Mouse (Mus musculus) urinary bladder, adult 2 months (tissue): ENCODE results near the gene Ampd3. TPM values are rescaled to one million over a fixed set of nuclear protein-coding genes. Genes with fewer than 3 reads are reported as not detected.

ENCODE experiments used
- DNase-seq: peaks from one replicate; pipeline ENCODE4 v3.0.0; 2022; ENCODE audit warnings: low spot score
- polyA plus RNA-seq: library from polyadenylated mRNA; depleted of rRNA; stranded (reverse); fragments of >200 nt; gene quantifications from 2 replicates; pipeline ENCODE4 v1.2.3, GENCODE M21; 2012

Ampd3 gene
- polyA plus RNA-seq, 1 experiment = 19.9 TPM

GRCm38 (mm10) chr7:110801028-110801427 lies 33.0 kb downstream of the Ampd3 start:
- DNase-seq = peak; percentile 62

- DNase-seq = no peak
Observed at GRCm38 (mm10) chr7:110803131-110803530, 35.1 kb downstream of the Ampd3 start.

- peak; percentile 20 for DNase-seq
Observed at GRCm38 (mm10) chr7:110804266-110804665, 36.3 kb downstream of the Ampd3 start.

DNA sequence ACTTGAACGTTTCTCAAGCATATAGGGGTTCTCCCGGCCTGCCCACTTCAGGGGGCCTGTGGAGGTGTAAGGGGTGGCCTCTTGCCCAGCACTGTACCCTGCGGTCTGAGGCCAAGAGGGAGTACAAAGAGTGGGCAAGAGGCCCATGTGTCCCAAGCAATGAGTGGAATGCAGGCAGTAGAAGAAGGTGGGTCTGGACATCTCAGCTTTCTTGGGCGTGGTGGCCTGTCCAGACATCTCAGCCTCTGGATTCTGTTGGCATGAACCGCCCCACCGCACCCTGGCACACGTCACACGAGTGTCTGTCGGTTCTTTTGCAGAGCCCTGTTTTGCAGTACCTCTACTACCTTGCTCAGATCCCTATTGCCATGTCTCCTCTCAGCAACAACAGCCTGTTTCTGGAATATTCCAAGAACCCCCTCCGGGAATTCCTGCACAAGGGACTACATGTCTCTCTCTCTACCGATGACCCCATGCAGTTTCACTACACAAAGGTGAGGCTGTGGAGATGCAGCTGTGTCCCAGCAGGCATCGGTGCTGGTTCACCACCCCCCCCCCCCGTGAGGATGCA lies 39.5 kb downstream of the Ampd3 start:
- no peak for DNase-seq

- no peak for DNase-seq
Observed at GRCm38 (mm10) chr7:110808962-110809361, 41.0 kb downstream of the Ampd3 start.

- no peak for DNase-seq
Observed at GRCm38 (mm10) chr7:110809585-110810557, 41.9 kb downstream of the Ampd3 start.

DNA sequence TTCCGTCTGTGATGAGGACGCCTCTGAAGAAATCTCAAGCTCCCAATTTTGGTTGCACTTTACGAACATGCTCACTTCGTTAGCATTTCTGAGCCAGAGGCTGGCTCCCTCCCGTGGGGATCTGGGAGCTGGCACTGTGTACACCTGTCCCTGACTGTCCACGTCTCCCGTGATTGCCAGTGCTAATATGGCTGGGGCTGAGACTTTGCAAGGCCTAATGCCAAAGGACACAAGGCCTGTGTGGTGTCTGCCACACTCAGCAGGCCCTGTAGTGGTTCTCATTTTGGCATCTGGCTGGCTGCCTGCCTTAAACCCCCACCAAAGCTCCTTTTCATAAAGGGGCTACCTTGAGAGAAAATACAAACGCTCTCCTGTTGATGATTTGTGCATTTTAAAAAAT lies 43.0 kb downstream of the Ampd3 start:
- DNase-seq = no peak

DNA sequence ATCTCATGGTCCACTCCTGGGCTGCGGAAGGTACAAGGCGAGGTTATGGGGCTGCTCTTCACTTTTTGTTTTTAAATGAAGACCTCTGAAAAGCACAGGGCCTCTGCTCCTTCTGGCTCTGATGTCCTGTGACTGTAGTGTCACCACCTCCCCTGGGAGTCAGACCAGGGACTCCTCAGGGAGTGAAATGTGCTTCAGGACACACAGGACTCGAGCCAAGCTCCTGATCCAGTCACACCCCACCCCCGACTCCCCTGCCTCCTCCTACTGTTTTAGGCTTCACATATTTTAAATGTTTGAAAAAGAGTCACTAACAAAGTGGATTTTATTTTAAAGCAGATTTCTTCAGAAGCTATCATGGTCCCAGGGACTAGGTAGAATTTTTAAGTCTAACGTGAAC lies 43.5 kb downstream of the Ampd3 start:
- DNase-seq = no peak

GRCm38 (mm10) chr7:110813983-110814382 lies 46.0 kb downstream of the Ampd3 start:
- no peak for DNase-seq

GRCm38 (mm10) chr7:110816037-110816436 lies 48.0 kb downstream of the Ampd3 start:
- no peak for DNase-seq

- DNase-seq = no peak
Observed at GRCm38 (mm10) chr7:110818206-110818605, 50.2 kb downstream of the Ampd3 start.

DNA sequence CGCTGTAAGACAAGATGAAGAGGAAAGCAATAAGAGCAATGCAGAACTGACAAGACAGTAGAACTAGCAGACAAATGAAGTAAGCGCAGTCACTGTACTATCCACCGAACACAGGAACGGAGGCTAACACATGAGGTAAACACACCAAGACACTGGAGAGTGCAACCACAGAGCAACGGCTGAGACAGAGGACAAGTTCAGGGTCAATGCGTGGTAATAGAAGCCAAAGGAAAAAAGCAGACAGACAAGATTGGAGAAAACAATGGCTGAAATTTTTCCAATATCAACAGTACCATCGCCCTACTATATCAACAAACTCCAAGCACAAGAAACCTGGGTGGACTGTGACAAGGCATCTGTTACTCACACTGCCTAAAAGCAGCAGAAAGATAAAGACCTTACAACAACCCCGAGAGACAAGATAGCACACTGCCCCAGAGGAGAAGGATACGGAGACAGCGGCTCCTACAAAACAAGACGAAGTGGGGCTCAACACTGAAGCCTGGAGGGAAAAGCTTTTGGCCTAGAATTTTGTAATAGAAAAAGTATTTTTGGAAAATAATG lies 50.9 kb downstream of the Ampd3 start:
- no peak for DNase-seq

DNA sequence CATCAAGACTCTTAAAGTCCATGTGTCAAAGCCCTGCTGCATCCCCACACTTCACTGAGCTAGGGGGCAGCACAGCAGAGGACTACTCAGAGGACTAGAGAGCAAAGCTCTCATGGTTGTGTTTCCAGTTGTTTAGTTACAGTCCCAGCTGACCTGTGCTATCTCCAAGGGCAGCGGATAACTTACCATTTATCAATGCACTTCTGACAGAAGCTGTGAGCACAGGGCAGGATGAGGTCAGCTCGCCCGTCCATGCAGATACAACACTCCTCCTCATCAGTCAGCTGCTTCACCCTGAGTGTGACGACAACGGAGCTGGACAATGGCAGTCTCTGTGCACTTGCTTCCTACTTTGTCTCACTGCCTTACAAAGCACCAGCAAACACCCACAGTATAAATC lies 53.1 kb downstream of the Ampd3 start:
- DNase-seq = no peak

DNA sequence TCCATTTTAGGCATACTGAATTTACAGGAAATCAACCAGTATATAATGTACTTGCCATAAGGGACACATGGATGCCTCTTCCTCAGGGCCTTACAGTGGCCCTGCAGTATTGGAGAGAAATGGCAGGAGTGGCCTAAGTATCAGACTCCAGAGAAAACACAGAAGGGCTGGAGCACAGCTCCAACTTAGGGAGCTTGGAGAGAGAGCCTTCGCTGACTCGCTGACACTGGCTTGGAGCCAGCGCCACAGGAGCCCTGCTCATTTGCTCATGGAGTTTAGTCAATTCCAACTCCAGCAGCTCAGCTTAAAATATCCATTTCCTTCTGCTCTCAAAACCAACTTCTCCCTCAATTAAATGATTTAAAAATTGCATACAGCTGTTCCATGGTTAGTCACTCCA lies 53.6 kb downstream of the Ampd3 start:
- DNase-seq = no peak

DNA sequence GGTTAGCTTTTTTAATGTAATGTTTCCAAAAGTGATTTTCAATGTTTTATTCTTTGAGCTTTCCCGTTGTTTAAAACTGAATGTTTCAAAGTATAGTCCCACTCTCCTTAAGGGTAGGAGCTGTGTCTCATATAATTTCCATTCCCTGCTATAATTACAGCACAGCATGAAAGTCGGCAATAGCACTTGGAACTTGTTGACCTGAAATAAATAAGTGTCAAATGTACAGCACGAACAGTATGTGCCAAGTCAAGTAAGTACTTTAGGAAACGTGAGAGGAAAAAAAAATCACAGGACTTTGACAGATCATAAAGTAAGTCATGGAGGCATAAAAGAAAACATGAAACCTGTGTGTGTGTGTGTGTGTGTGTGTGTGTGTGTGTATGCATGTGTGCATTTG lies 54.0 kb downstream of the Ampd3 start:
- DNase-seq = no peak

DNA sequence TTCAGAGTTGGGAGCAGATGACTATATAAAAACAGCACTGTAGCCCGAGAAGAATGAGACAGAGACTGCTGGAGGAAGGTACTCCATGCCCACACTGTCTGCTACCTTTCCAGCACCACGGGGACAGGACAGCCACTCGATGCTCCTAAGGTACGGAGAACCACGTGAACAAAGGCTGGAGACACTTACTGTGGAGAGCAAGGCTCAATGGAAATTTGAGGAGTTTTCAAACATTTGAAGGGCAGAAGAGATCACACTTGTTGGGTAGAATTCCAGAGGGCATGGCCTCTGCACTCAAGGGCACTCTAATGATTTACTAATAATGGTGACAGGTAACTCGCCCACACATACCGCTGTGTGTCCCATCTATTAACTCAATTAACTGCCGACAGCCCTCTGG lies 55.1 kb downstream of the Ampd3 start:
- no peak for DNase-seq

- DNase-seq = no peak
Observed at GRCm38 (mm10) chr7:110823593-110823992, 55.6 kb downstream of the Ampd3 start.

DNA sequence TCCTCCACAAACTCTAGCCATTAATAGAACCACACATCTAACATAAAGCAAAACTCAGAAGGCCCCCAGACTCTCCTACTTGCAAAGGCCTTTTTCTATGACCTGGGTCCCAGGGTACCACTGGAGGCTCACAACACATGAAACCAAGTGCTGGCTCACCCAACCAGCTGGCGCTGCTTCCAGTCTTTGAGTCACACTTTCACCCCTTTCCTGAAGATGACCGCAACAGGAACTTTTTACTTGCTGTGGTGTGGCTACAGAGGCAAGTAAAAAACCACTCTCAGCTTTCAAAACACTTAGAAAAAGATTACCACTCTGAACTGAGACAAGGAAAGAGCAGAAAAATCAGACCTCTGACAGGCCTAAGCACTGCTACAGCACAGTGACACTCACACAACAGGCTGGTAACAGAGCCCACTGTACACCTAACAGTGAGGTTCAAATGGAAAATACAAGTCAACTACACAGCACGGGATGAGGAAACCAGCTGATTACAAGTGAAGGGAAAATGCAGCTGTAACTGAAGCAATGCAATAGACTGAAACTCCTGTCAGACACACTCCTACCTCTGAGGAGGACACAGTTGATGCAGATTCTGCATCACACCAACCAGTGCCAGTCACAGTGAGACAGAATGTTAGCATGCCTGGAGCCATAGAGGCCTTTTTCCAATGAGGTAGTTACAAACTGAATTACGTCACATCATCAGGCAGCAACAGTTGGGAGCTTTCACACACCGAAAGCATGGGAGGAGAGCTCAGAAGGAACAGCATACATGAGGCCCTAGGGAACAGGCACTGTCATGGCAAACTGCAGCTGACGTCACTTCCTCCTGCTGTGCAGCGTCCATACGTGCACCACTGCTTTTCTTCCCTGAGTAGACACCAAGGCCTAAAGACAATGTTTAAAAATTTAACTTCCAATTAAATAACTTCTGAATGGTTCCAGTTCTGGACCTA lies 56.3 kb downstream of the Ampd3 start:
- DNase-seq = no peak

DNA sequence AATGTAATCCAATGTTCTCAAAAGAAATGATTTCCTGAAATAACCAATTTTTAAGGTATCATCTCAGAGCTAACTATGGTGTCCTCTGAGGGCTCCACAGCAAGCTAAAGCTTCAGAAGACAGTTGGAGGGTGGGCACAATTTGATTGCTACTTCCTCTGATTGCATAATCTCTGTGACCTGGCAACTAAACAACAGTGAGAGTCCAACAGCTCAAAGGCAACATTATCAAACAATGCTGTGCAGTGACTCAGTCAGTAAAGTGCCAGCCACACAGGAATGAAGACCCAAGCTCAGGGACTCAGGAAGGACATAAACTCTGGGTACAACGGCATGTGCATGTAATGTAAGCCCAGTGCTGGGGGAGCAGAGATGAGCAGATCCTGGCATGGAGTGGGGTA lies 65.0 kb downstream of the Ampd3 start:
- DNase-seq = no peak

- no peak for DNase-seq
Observed at GRCm38 (mm10) chr7:110834018-110834417, 66.0 kb downstream of the Ampd3 start.

- DNase-seq = no peak
Observed at GRCm38 (mm10) chr7:110834522-110834921, 66.5 kb downstream of the Ampd3 start.

GRCm38 (mm10) chr7:110840332-110840731 lies 72.3 kb downstream of the Ampd3 start:
- DNase-seq = no peak
